ENCODE assay signal across 9 mouse cellular contexts in genomic region chr10:25415188-25415717, GRCm38 (mm10). TPM values are rescaled to one million over a fixed set of nuclear protein-coding genes. Genes with fewer than 3 reads are reported as not detected.
DNase-seq lines count a peak whose midpoint lies in the region; ATAC-seq lines count a peak whose summit lies in the region.
"Had no signal": no experiment of that assay in that cellular context is flagged by ENCODE, and none has a peak within 500 bp of the region (broad histone marks: within the 10 kb centered on the region; RNA-seq: fewer than 3 reads in every experiment).

No protein-coding gene starts in this region.

- peak overlapping the region; percentile 31 for H3K4me3 ChIP-seq in megakaryocyte, embryonic 14.5 days (replicated peaks)

- ATAC-seq in megakaryocyte, adult 5-6 weeks (ENCODE audit: poor library complexity, severe bottlenecking), result no peak

- H3K4me1 ChIP-seq in megakaryocyte, embryonic 14.5 days, result peaks cover 31% of the 10 kb centered on the region

- peak; percentile 36 for DNase-seq in adrenal gland, adult 2 months
- DNase-seq in adrenal gland, adult 8-10 months, result no peak
- DNase-seq in lung, postnatal 10 days, result peak; percentile 54
- DNase-seq in right cerebral cortex, adult 18-20 months, result no peak
- DNase-seq in left cerebral cortex, adult 9 months (ENCODE audit: low spot score in 2 of 2), result no peak
- DNase-seq in urinary bladder, adult 2 months (ENCODE audit: low spot score), result no peak
- DNase-seq: cerebellum, adult 8-10 months had no signal

- no peaks in the 10 kb centered on the region for H3K9me3 ChIP-seq in megakaryocyte, embryonic 14.5 days

- H3K36me3 ChIP-seq in megakaryocyte, embryonic 14.5 days (replicated peaks; ENCODE audit: low read length), result peaks cover 10% of the 10 kb centered on the region

- no peaks in the 10 kb centered on the region for H3K27me3 ChIP-seq in megakaryocyte, embryonic 14.5 days (replicated peaks)

RNA-seq across cellular contexts. Expression of gene Epb41l2, which starts 55.7 kb away (rescaled TPM):
- total RNA-seq in adrenal gland, adult 2 months (2021), result 10 to 100 TPM; 61.7 to 71.6 TPM
- polyA plus RNA-seq in adrenal gland, adult 2 months (2012; rRNA removed), result 16.9 and 20.5 TPM in 2 replicates
- 10 to 100 TPM; 50.5 to 93.1 (median 64.5) TPM for total RNA-seq in adrenal gland, adult 8-10 months (2022)
- 8.3 and 33.7 TPM in 2 replicates for polyA plus RNA-seq in megakaryocyte, embryonic 14.5 days (2012; ENCODE audit: insufficient read depth, low replicate concordance)
- total RNA-seq in megakaryocyte, adult 5-6 weeks (2015), result 52.6 and 58.2 TPM in 2 replicates
- 51.8 and 52.0 TPM in 2 replicates for total RNA-seq in megakaryocyte, adult 5-6 weeks (2017)
- polyA plus RNA-seq in urinary bladder, adult 2 months (2012; rRNA removed), result 77.6 and 88.4 TPM in 2 replicates

Comparison
In these comparisons a context has a peak if more than half of its experiments do, and no peak if none do; other contexts are left out.
1. DNase-seq: peak in adrenal gland, adult 2 months (single experiment) and lung, postnatal 10 days (single experiment); none in adrenal gland, adult 8-10 months (single experiment), right cerebral cortex, adult 18-20 months (single experiment), left cerebral cortex, adult 9 months (0 of 2) and urinary bladder, adult 2 months (single experiment).